Mouse (Mus musculus) cerebellum, postnatal 36 days (tissue): ENCODE data around the gene Ogfod3.

ENCODE experiments used
- DNase-seq, 2 experiments: peaks; one replicate each; pipeline ENCODE4 v3.0.0; 2021 to 2022; ENCODE audit warnings: mixed read lengths in 2 of 2

Ogfod3 gene

DNA sequence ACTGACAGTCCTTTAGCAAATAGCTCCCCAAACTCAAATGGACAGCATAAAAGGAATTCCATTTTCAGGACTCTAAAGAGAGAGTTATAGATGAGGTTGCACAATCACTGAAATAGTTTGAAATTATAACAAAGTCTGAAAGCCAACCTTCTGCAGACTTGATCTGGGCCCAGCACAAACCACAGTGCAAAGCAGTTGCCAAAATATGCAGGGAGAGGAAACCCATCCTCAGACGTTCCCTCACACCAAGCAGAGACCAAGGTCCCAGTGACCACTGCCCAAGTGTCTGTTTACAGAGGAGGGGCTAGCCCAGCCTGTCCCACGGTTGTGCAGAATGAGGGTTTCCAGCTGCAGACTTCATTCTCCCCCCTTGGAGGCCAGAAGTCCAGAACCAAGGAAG lies 5.9 kb downstream of the Ogfod3 start:
- DNase-seq, result no peak

DNA sequence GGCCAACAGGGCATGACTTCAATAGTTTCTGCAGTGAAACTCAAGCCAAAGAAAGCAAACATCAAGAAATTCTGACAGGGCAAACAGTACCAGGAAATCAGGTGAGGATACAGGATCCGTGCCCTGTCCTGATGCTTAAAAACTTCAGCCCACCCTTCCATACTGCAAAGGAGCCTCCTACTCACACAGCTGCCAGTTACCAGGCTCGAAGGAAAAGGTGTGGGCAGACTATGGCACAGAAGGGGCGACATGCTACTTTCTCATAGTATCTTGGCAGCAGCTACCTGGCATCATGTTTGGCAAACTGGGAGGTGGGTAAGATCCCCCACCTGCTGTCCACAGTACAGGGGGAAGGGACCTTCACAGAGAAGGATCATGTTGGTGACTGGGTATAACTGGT lies 11.1 kb downstream of the Ogfod3 start:
- no peak for DNase-seq

DNA sequence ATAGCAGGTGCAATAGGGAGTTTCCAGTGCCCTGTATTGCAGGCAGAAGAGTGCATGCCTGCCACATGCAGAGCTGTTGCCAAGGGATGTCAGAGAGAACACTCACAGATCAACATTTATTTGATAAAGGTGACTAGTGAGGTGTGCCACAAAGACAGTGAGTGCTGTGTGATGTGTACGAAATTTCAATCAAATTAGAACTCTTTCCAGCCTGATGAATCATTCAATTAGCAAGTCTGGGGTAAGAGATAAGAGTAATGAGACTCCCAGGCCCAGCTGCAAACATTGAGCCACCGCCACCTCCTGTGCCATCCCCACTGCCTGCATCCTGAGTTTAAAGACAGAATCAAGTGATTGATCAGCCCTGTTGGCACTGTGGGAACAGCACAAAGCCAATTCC lies 11.8 kb downstream of the Ogfod3 start:
- no peak for DNase-seq

DNA sequence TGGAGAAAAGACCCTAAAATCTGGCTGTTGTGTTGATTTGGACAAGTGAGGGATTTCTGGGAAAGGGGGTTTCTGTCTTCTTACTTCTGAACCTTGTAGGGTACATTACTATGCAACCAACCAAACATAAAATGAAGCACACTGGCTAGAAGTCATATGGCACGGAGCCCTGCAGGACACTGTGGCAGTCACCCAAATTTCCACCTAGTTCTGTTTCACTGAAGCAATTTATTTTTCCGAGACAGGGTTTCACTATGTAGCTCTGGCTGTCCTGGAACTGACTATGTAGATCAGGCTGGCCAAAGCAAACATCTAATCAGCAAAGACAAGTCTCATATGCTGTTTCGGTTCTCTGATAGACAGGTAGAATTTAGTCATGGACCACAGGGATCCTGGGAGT lies 14.8 kb downstream of the Ogfod3 start:
- peak; percentile 62 to 64 for DNase-seq

- peak; percentile 60 to 63 for DNase-seq
Observed at GRCm38 (mm10) chr11:121176285-121177270, 27.9 kb downstream of the Ogfod3 start.

DNA sequence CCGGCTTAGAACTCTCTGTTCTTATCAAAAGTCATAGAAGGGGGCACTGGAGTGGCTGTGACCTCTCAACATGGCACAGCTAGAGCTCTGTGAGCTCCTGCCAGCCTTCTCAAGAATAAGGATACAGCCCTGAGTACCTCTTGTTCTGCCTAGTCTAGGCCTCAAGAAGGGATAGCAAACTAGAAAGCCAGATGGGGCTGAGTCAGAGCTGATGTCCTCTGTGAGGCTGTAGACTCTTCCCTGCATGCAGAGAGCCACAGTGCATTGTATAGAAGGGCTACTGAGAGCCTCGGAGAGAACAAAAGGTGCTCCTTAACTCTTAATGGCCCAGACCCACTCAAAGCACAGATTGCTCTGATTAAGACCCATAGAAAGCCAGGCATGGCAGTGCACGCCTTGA lies 30.3 kb downstream of the Ogfod3 start:
- no peak for DNase-seq

- no peak for DNase-seq
Observed at GRCm38 (mm10) chr11:121173203-121173602, 31.3 kb downstream of the Ogfod3 start.

DNA sequence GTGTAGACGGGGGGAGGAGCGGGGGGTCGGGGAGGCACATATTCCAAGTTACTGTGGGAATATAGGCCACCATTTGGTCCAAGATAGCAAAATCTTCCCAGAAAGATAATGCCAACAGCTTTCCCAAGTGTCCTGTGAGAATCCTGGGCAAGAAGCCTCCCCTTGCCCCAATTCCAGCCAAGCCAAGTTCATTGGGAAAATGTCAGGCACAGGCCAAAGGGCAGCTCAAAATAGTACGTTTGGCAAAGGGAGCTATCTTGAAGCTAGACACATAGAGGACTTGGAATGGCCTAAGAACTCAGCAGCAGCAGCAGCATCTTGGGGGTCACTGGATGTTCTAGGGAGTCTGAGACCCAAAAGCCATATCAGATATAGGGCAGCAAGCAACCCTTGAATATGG lies 40.8 kb downstream of the Ogfod3 start:
- no peak for DNase-seq

DNA sequence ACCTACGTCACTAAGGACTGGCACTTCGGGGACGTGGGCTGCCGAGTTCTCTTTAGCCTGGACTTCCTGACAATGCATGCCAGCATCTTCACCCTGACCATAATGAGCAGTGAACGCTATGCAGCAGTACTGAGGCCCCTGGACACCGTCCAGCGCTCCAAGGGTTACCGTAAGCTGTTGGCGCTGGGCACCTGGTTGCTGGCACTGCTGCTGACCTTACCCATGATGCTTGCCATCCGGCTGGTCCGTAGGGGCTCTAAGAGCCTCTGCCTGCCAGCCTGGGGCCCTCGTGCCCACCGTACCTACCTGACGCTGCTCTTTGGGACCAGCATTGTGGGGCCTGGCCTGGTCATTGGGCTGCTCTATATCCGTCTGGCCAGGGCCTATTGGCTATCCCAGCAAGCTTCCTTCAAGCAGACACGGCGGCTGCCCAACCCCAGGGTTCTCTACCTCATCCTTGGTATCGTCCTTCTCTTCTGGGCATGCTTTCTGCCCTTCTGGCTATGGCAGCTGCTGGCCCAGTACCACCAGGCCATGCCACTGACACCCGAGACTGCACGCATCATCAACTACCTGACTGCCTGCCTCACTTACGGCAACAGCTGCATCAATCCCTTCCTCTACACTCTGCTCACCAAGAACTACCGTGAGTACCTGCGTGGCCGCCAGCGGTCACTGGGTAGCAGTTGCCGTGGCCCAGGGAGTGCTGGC lies 43.7 kb downstream of the Ogfod3 start:
- peak in 1 of 2 experiments; percentile 34 for DNase-seq

GRCm38 (mm10) chr11:121159971-121160370 lies 44.5 kb downstream of the Ogfod3 start, which contains the start of gene Uts2r:
Uts2r (plus strand) TSS chr11:121160271.
- DNase-seq, result no peak

GRCm38 (mm10) chr11:121156411-121156891 lies 48.1 kb downstream of the Ogfod3 start:
- DNase-seq, result peak; percentile 64 to 67

DNA sequence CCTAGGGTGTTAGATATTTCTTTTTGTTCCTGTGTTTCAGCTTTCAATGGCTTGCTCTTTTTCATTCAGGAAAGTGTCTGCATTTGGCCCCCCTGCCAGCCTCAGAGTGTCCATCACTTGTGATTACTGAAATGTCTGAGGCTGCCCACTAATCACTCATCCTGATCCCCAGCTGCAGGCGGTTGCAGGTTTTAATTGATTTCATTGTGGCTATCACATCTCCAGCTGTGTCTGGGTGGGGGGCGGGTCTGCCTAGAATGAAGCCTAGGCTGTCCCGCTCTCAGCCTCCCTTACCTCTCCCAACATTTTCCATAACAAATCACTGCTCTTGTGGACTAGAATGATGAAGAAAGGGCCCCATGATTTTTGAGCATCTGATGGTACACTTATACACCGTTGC lies 50.3 kb downstream of the Ogfod3 start:
- DNase-seq, result no peak

DNA sequence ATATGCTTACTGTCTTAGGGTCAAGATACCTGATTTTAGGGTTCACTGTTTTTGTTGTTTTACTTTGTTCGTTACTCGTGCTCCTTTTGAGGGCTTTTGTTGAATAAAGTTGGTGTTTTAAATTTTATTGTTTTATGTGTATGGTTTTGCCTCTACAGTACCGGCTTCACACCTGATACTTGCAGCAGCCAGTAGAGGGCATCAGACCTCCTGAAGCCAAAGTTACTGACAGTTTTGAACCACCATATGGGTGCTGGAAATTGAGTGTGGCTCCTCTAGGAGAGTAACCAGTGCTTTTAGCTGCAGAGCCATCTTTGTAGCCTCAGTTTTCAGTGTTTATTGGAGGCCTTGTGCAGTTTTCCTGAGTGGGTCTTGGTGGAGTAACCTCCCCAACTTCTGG lies 56.3 kb downstream of the Ogfod3 start:
- DNase-seq, result no peak

DNA sequence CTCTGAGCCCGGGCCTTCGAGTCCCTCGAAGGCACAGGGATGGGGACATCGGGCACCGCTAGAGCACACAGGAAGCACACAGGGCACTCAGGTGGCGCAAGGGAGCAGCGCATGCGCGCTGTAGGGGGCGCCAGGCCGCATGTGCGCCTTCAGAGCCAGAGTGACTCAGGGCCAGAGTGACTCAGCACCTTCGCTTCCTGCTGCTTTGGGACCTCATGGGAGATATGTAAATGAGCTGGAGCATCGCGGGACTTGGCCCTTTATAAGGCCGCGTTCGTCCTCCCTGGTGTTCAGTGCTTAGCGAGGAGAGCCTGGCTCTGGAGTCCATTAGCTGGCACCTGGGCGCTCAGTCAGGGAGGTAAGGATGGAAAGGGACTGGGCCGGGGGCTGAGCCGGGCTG lies 58.6 kb downstream of the Ogfod3 start, which contains the start of gene Tex19.1:
Gene Tex19.1 (plus strand): TSS at position 279 of the 400 bp plus-strand sequence.
- no peak for DNase-seq

DNA sequence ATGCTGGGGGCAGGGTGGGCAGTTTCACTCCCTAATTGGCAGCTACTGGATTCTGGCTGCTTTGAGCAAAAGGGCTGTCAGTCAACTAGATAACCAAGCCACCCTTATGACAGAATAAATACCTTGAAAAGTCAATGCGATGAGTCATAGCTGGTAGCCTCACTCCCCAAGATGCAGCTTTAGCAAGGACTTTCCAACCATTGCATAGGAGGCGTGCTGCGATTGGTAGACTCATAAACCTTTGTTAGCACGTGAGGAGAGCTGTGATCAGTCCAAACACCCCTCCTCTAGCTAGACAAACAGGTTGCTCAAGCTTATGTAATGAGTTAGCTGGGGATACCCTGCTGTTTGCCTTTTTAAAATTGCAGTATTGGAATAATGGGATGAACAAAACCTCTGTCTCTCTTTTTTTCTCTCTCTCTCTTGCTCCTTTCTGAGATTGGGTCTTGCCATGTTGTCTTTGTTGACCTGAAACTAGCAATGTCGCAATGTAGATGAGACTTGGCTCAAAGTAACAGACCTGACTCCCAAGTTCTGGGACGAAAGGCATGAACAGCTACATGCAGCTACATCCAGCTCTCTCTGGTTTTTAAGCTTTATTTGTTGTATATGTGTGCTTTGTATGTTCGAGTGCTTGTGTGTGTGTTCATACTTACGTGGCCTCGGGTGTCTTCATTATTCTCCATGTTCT lies 61.0 kb downstream of the Ogfod3 start:
- DNase-seq, result no peak

GRCm38 (mm10) chr11:121138732-121139131 lies 65.8 kb downstream of the Ogfod3 start:
- no peak for DNase-seq

- no peak for DNase-seq
Observed at GRCm38 (mm10) chr11:121137682-121138081, 66.8 kb downstream of the Ogfod3 start.

DNA sequence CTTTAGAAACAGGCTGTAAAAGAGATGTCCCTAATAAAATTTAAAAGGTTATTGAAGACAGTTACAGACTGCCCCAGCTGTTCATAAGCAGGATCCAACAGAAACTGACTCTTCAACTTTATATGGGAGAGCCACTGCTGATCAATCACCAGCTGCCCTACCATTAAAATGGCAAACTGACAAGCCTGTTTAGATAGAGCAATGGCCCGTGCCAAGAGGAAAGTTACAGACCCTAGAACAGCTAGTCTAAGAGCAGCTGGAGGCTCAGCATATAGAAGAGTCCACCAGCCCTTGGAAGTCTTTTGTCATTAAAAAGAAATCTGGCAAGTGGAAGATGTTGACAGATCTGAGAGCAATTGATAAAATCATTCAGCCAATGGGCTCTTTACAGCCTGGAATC lies 69.9 kb downstream of the Ogfod3 start:
- no peak for DNase-seq

- DNase-seq, result no peak
Observed at GRCm38 (mm10) chr11:121129616-121130015, 74.9 kb downstream of the Ogfod3 start.
